Mouse (Mus musculus) small intestine, adult 2 months (tissue): ENCODE data around the gene Rs1.

ENCODE experiments used
- CTCF ChIP-seq: fragments of 200-500 bp; IDR thresholded peaks from 2 replicates; pipeline ENCODE4 v1.5.1; 2012; ENCODE audit warnings: low read depth, mild to moderate bottlenecking, control low read depth, inconsistent platforms, low read length, moderate library complexity, mixed read lengths; ENCODE audit not compliant: insufficient replicate concordance, insufficient read length; ENCODE audit errors: extremely low read depth
- POLR2A ChIP-seq: fragments of 200-500 bp; IDR thresholded peaks from 2 replicates; pipeline ENCODE4 v1.6.1; 2012; ENCODE audit warnings: low read depth, mild to moderate bottlenecking, control low read depth, inconsistent platforms, low read length, moderate library complexity

GRCm38 (mm10) chrX:160773033-160773432 lies 5.2 kb downstream of the Rs1 start:
- TF ChIP-seq CTCF (no peak), POLR2A (no peak)
